Mouse (Mus musculus): ENCODE results near the gene Ryr2. TPM values are rescaled to one million over a fixed set of nuclear protein-coding genes. Genes with fewer than 3 reads are reported as not detected.
A peak's percentile ranks its signal among the peaks of the same experiment; 100 is the strongest.

Gene Ryr2
- polyA plus RNA-seq, 1 experiment from 2014 or later, result 0.78 TPM

DNA sequence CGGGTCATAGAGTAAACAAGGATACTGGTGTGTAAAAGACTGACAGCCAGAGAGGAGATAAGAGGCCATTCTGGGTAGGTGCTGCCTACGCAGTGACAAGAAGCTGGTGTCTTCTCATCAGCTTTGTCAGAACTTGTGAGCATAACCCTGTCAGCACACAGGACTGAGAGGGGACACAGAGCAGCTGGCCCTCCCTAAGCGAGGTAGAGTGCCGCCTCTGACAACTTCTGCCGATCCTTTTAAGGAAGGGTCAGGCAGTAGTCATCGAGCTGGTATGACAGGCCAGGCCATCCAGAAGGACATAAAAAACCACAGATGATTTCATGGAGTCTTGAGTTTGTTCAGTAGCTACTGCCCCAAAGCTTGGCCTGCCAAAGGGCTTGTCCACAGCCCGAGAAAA is 26.8 kb upstream of the Ryr2 start:
- peak; percentile 86 for ATAC-seq
- H3K27me3 ChIP-seq (replicated peaks; ENCODE audit: insufficient read depth, low read length), result no peaks in the 10 kb centered on the region
- H3K9me3 ChIP-seq (ENCODE audit: low read length), result no peaks in the 10 kb centered on the region
- no peak overlapping the region for H3K27ac ChIP-seq (ENCODE audit: low read length)
- no peak overlapping the region for H3K4me2 ChIP-seq (replicated peaks; ENCODE audit: low read depth, low read length)
- TF ChIP-seq CTCF (IDR thresholded peaks at IDR 0.05) (no peak), EP300 (IDR thresholded peaks at IDR 0.05) (no peak)
- no peaks in the 10 kb centered on the region for H3K36me3 ChIP-seq (ENCODE audit: insufficient read depth, low read length)
- peak; percentile 67 for DNase-seq (ENCODE audit: low spot score)
- no peak overlapping the region for H3K4me3 ChIP-seq (ENCODE audit: low read depth, low read length)
- no peaks in the 10 kb centered on the region; the same call in 1 of the 2 replicates for H3K4me1 ChIP-seq (ENCODE audit: insufficient read depth, low read depth, low read length)
- no peak overlapping the region for H3K9ac ChIP-seq (replicated peaks; ENCODE audit: low read depth)
- WGBS, result 27% methylated on average over 7 of the region's 7 CpGs

DNA sequence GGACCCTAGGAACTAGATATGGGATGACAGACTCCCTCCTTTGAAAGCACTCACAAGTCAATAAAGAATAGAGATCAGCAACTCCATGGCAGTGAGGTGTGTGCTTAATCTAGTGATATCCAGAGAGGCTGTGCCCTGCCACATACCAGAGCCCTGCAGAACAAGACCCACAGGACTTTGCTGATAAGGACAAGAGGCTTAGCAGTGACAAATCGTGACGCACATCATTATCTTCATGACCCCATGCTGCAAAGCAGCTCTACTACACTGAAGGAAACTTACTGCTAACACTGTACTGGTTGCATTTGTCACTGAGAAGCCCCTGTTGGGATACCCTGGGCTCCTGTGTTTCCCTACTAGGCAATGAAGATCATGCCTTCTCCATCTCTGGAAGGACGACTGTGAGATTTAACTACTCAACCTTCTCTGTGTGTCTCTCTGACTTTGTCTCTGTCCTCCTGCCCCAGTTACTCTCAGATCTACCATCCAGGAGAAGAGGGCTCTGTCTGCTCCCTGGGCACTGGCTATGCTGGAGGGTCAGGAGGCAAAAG is 25.5 kb upstream of the Ryr2 start:
- no peaks in the 10 kb centered on the region; the same call in 1 of the 2 replicates for H3K4me1 ChIP-seq (ENCODE audit: insufficient read depth, low read depth, low read length)
- H3K36me3 ChIP-seq (ENCODE audit: insufficient read depth, low read length), result no peaks in the 10 kb centered on the region
- 63% methylated on average over 3 of the region's 3 CpGs for WGBS
- H3K27ac ChIP-seq (ENCODE audit: low read length), result no peak overlapping the region
- H3K27me3 ChIP-seq (replicated peaks; ENCODE audit: insufficient read depth, low read length), result no peaks in the 10 kb centered on the region
- DNase-seq (ENCODE audit: low spot score) (no peak), ATAC-seq (peak; percentile 58)
- H3K9ac ChIP-seq (replicated peaks; ENCODE audit: low read depth), result no peak overlapping the region
- H3K4me3 ChIP-seq (ENCODE audit: low read depth, low read length), result no peak overlapping the region
- no peaks in the 10 kb centered on the region for H3K9me3 ChIP-seq (ENCODE audit: low read length)
- TF ChIP-seq EP300 (IDR thresholded peaks at IDR 0.05) (no peak), CTCF (IDR thresholded peaks at IDR 0.05) (no peak)
- H3K4me2 ChIP-seq (replicated peaks; ENCODE audit: low read depth, low read length), result no peak overlapping the region

DNA sequence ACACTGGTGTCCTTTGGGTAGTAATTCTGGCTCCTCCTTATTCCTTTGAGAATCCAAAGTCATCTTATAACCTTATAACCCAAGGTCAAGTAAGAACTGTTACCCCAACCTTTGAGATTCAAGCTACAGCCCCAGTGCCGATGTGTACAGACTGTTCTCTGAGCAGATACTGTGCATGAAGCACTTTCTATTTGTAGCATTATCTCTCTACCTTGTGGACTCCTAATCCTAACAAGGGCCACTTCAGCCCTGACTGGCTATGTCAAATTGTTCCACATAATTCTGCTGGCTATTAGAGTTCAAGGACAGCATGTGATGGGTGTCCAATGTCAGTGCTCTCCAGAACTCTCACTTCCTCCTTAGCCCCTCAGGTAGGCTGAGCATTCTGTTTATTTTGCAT is 22.4 kb upstream of the Ryr2 start:
- 60% methylated on average over 1 of the region's 1 CpGs for WGBS
- no peaks in the 10 kb centered on the region; the same call in 1 of the 2 replicates for H3K4me1 ChIP-seq (ENCODE audit: insufficient read depth, low read depth, low read length)

GRCm38 (mm10) chr13:12126099-12126498 is 19.4 kb upstream of the Ryr2 start:
- H3K9ac ChIP-seq (replicated peaks; ENCODE audit: low read depth), result no peak overlapping the region
- H3K4me2 ChIP-seq (replicated peaks; ENCODE audit: low read depth, low read length), result no peak overlapping the region
- H3K4me1 ChIP-seq (ENCODE audit: insufficient read depth, low read depth, low read length), result no peaks in the 10 kb centered on the region
- no peak overlapping the region for H3K4me3 ChIP-seq (ENCODE audit: low read depth, low read length)
- ATAC-seq, result no peak
- no peak for DNase-seq (ENCODE audit: low spot score)
- H3K9me3 ChIP-seq (ENCODE audit: low read length), result no peaks in the 10 kb centered on the region
- no peak for TF ChIP-seq EP300 (IDR thresholded peaks at IDR 0.05)
- TF ChIP-seq CTCF (IDR thresholded peaks at IDR 0.05), result no peak
- H3K27me3 ChIP-seq (replicated peaks; ENCODE audit: insufficient read depth, low read length), result no peaks in the 10 kb centered on the region
- H3K36me3 ChIP-seq (ENCODE audit: insufficient read depth, low read length), result no peaks in the 10 kb centered on the region
- H3K27ac ChIP-seq (ENCODE audit: low read length), result no peak overlapping the region

More for the DNA sequence above, 22.4 kb upstream of the Ryr2 start:
- no peak overlapping the region for H3K4me2 ChIP-seq (replicated peaks; ENCODE audit: low read depth, low read length)
- H3K9me3 ChIP-seq (ENCODE audit: low read length), result no peaks in the 10 kb centered on the region
- H3K9ac ChIP-seq (replicated peaks; ENCODE audit: low read depth), result no peak overlapping the region
- no peaks in the 10 kb centered on the region for H3K36me3 ChIP-seq (ENCODE audit: insufficient read depth, low read length)
- ATAC-seq, result no peak
- no peak overlapping the region for H3K4me3 ChIP-seq (ENCODE audit: low read depth, low read length)
- no peak for DNase-seq (ENCODE audit: low spot score)
- TF ChIP-seq EP300 (IDR thresholded peaks at IDR 0.05) (no peak), CTCF (IDR thresholded peaks at IDR 0.05) (no peak)
- H3K27ac ChIP-seq (ENCODE audit: low read length), result no peak overlapping the region
- no peaks in the 10 kb centered on the region for H3K27me3 ChIP-seq (replicated peaks; ENCODE audit: insufficient read depth, low read length)

DNA sequence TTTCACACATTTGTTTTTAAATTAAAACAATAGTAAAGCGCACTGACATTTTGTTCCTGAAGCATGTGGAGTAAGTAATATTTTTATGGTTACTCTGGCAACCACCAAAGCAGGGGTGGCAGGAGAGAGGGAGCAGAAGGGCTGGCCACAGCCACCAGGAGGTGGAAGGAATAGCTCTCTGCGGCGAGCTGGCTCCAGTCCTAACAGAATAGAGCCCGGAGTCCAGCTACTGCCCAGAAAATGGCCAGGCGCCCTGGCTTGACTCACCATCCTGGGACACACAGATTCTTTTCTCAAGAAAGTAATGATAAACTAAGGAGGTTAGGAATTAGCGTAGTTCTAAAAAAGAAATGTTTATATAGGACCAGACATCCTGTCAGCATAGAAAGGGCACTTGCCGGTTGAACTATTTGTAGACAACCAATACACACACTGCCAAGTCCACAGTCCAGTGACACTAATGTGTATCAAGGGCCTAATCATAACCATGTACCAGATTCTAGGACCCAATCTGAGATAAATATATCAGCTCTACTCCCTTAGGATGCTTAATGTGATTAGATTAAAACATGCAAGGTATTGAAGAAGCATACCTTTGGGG is 18.3 kb upstream of the Ryr2 start:
- 27% methylated on average over 7 of the region's 7 CpGs for WGBS
- H3K27ac ChIP-seq (ENCODE audit: low read length), result no peak overlapping the region
- TF ChIP-seq EP300 (IDR thresholded peaks at IDR 0.05), result peak; percentile 35; the same call in 1 of the 2 replicates
- TF ChIP-seq CTCF (IDR thresholded peaks at IDR 0.05), result peak; percentile 37; the same call in 1 of the 2 replicates
- no peaks in the 10 kb centered on the region for H3K9me3 ChIP-seq (ENCODE audit: low read length)
- no peak overlapping the region for H3K4me3 ChIP-seq (ENCODE audit: low read depth, low read length)
- no peak overlapping the region for H3K4me2 ChIP-seq (replicated peaks; ENCODE audit: low read depth, low read length)
- H3K4me1 ChIP-seq (ENCODE audit: insufficient read depth, low read depth, low read length), result no peaks in the 10 kb centered on the region
- DNase-seq (ENCODE audit: low spot score) (peak; percentile 64), ATAC-seq (peak; percentile 87)
- no peaks in the 10 kb centered on the region for H3K36me3 ChIP-seq (ENCODE audit: insufficient read depth, low read length)
- H3K27me3 ChIP-seq (replicated peaks; ENCODE audit: insufficient read depth, low read length), result no peaks in the 10 kb centered on the region
- H3K9ac ChIP-seq (replicated peaks; ENCODE audit: low read depth), result no peak overlapping the region

GRCm38 (mm10) chr13:12115551-12115950 is 8.8 kb upstream of the Ryr2 start:
- no peak for ATAC-seq

More at GRCm38 (mm10) chr13:12115551-12115950, 8.8 kb upstream of the Ryr2 start:
- Histone ChIP-seq H3K36me3 (ENCODE audit: insufficient read depth, low read length) (no peaks in the 10 kb centered on the region), H3K27me3 (replicated peaks; ENCODE audit: insufficient read depth, low read length) (no peaks in the 10 kb centered on the region), H3K9me3 (ENCODE audit: low read length) (no peaks in the 10 kb centered on the region), H3K4me2 (replicated peaks; ENCODE audit: low read depth, low read length) (no peak overlapping the region), H3K4me1 (ENCODE audit: insufficient read depth, low read depth, low read length) (no peaks in the 10 kb centered on the region), H3K4me3 (ENCODE audit: low read depth, low read length) (no peak overlapping the region), H3K27ac (ENCODE audit: low read length) (no peak overlapping the region), H3K9ac (replicated peaks; ENCODE audit: low read depth) (no peak overlapping the region)
- whole genome bisulfite sequencing, result 83% methylated on average over 8 of the region's 8 CpGs
- TF ChIP-seq EP300 (IDR thresholded peaks at IDR 0.05) (no peak), CTCF (IDR thresholded peaks at IDR 0.05) (no peak)
- no peak for DNase-seq (ENCODE audit: low spot score)

Data from lung, postnatal 0 days (tissue).